Mouse (Mus musculus): ENCODE data around the gene Tmem43. TPM values are rescaled to one million over a fixed set of nuclear protein-coding genes. Genes with fewer than 3 reads are reported as not detected.
A peak's percentile ranks its signal among the peaks of the same experiment; 100 is the strongest.

The Tmem43 gene
- total and polyA plus RNA-seq, 3 experiments: 22.3 to 23.7 TPM; not detected in 1

GRCm38 (mm10) chr6:91472868-91473804 is at the start of gene Tmem43, which contains the start of gene Chchd4 (continued):
- TF ChIP-seq UBTF (IDR thresholded peaks at IDR 0.05; ENCODE audit: borderline replicate concordance, insufficient read depth, low read depth, low read length): 0 out of 2 replicates have a peak, but pooled peaks have one; percentile 15
- TF ChIP-seq ZMIZ1 (IDR thresholded peaks at IDR 0.05; ENCODE audit: low read depth, low read length): peak; percentile 67; the same call in 1 of the 2 replicates
- peak; percentile 70 for TF ChIP-seq NELFE (IDR thresholded peaks at IDR 0.05; ENCODE audit: low read depth, low read length)
- peak; percentile 82 for TF ChIP-seq POLR2AphosphoS2 (IDR thresholded peaks at IDR 0.05; ENCODE audit: low read length)
- TF ChIP-seq MAX (IDR thresholded peaks at IDR 0.05; ENCODE audit: low read length): peak; percentile 65

GRCm38 (mm10) chr6:91424151-91424550 is 49.4 kb upstream of the Tmem43 start:
- no peak for DNase-seq (ENCODE audit: low read depth, low spot score)
- H3K36me3 ChIP-seq (ENCODE audit: control insufficient read depth in 1 of 2, insufficient read depth in 2 of 2, low read length in 2 of 2): no peaks in the 10 kb centered on the region
- no peak overlapping the region for H3K27ac ChIP-seq (ENCODE audit: control insufficient read depth, low read depth, low read length)
- H3K4me1 ChIP-seq (ENCODE audit: control insufficient read depth in 1 of 2, insufficient read depth in 2 of 2, low read length in 2 of 2): no peaks in the 10 kb centered on the region
- H3K9me3 ChIP-seq (replicated peaks; ENCODE audit: insufficient read depth, low read length): no peaks in the 10 kb centered on the region
- no peak overlapping the region for H3K4me3 ChIP-seq (ENCODE audit: control insufficient read depth in 1 of 2, insufficient read depth in 1 of 2, low read depth in 2 of 2, low read length in 2 of 2)
- no peak overlapping the region for H3K9ac ChIP-seq (ENCODE audit: control insufficient read depth, low read depth, low read length, poor library complexity, severe bottlenecking)
- no peaks in the 10 kb centered on the region for H3K79me2 ChIP-seq (ENCODE audit: control insufficient read depth, insufficient read depth, low read length, poor library complexity)
- peaks cover 22 to 38% of the 10 kb centered on the region in 2 experiments for H3K27me3 ChIP-seq (ENCODE audit: control insufficient read depth in 1 of 2, insufficient read depth in 2 of 2, low read length in 2 of 2)
- no peak for TF ChIP-seq MEF2A (IDR thresholded peaks at IDR 0.05; ENCODE audit: extremely low read depth, insufficient replicate concordance, low read depth, low read length, poor library complexity, severe bottlenecking)
- no peak for TF ChIP-seq HCFC1 (IDR thresholded peaks at IDR 0.05; ENCODE audit: low read depth, low read length)
- no peak for TF ChIP-seq CHD1 (IDR thresholded peaks at IDR 0.05; ENCODE audit: low read depth, low read length)
- TF ChIP-seq ETS1 (IDR thresholded peaks at IDR 0.05; ENCODE audit: low read depth, low read length): no peak
- no peak for TF ChIP-seq SIN3A (IDR thresholded peaks at IDR 0.05; ENCODE audit: low read length)
- no peak for TF ChIP-seq MAFK (IDR thresholded peaks at IDR 0.05; ENCODE audit: borderline replicate concordance, low read depth, low read length)
- no peak for TF ChIP-seq BHLHE40 (IDR thresholded peaks at IDR 0.05; ENCODE audit: borderline replicate concordance, low read depth, low read length)
- TF ChIP-seq NRF1 (IDR thresholded peaks at IDR 0.05; ENCODE audit: insufficient read depth, low read depth, low read length, poor library complexity, severe bottlenecking): no peak
- TF ChIP-seq NELFE (IDR thresholded peaks at IDR 0.05; ENCODE audit: low read depth, low read length): no peak
- no peak for TF ChIP-seq MYB (IDR thresholded peaks at IDR 0.05; ENCODE audit: low read depth, low read length)
- TF ChIP-seq CHD2 (IDR thresholded peaks at IDR 0.05; ENCODE audit: low read length): no peak
- TF ChIP-seq POLR2AphosphoS5 (IDR thresholded peaks at IDR 0.05; ENCODE audit: borderline replicate concordance, low read depth, low read length): no peak
- no peak for TF ChIP-seq POLR2A (IDR thresholded peaks at IDR 0.05; ENCODE audit: control insufficient read depth in 1 of 2, insufficient read depth in 1 of 2, low read depth in 1 of 2, low read length in 2 of 2, poor library complexity in 1 of 2)
- no peak for TF ChIP-seq ZKSCAN1 (IDR thresholded peaks at IDR 0.05; ENCODE audit: low read depth, low read length)
- no peak for TF ChIP-seq KAT2A (conservative IDR thresholded peaks at IDR 0.05; ENCODE audit: low read depth, low read length)
- no peak for TF ChIP-seq TBP (IDR thresholded peaks at IDR 0.05; ENCODE audit: low read depth, low read length)
- TF ChIP-seq ZMIZ1 (IDR thresholded peaks at IDR 0.05; ENCODE audit: low read depth, low read length): no peak
